Mouse (Mus musculus) cerebellum, postnatal 4 days (tissue): ENCODE measurements around the gene Tbc1d20.
"Not testable (repeated sequence)": the region's sequence is repeated elsewhere in the genome, so short reads cannot be mapped to it uniquely, and the experiment has no call there.

ENCODE experiments used
- DNase-seq, 2 experiments: peaks; one replicate each; pipeline ENCODE4 v3.0.0; 2022; ENCODE audit warnings: low spot score in 2 of 2, mixed read lengths in 1 of 2

Tbc1d20 gene

DNA sequence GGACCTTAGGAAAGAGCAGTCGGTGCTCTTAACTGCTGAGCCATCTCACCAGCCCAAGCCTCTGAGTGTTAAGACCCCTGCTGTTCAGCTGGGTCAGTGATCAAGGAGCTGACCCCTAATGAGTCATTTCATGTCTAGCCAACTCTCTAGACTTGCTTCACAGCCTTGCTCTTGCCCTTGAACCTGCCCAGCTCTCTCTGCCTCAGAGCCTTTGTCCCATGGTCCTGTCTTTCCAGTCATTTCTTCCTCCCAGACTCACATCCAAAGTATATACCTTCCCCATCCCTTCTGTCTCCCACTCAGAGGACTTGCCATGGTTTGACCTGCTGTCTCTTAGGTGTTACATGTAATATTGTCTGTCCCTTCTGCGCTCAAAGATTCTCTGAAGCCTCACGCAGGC lies 63.6 kb downstream of the Tbc1d20 start:
- no peak for DNase-seq

DNA sequence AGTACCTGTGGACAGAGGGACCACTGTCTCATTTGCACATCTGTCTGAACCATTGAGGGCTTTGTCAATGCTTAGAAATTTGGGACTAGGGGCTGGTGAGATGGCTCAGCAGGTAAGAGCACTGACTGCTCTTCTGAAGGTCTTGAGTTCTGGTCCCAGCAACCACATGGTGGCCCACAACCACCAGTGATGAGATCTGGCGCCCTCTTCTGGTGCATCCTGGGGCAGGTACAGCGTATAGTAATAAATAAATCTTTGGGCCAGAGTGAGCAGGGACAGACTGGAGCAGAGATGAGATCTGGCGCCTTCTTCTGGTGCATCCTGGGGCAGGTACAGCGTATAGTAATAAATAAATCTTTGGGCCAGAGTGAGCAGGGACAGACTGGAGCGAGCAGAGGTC lies 65.3 kb downstream of the Tbc1d20 start:
- not testable (repeated sequence) for DNase-seq

DNA sequence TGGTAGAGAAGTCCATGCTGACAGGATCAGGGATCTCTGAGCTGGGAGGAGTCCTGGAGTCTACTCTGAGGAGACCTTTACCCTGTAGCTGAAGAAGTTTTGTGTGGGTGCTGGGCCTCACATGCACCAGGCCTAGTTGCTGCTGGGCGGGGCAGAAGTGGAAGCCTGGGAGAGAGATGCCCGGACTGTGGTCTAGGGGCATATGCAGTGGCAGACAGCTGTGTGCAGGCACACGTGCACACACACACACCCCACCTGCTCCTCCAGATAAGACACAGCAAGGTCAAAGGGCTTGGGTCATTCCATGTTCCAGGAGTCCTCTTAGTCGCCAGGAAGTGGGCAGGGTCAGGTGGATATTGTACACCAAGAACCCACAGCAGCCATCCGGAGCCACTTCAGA lies 66.0 kb downstream of the Tbc1d20 start:
- no peak for DNase-seq

DNA sequence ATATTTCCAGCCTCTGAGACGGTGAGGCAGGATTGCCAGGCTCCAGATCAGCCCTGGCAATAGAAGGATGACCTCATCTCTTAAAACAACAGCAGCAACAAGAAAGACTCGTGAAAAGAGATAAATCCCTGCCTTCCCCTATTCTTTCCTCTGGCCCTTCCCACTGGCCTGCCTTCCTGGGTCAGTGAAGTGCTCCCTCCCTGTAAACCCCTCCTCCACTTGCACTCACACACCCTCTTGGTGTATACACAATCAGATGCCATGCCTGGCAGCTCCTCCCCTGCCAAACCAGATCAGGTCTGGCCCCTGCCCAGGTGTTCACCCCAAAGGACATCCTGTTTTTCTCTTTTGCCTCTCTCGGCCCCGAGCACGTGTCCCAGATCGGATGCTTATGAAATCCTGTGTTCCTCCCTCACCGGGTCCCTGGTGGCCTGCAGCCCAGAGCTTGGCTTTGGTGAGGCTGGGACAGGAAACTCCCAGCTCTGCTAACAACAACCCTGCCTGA lies 66.7 kb downstream of the Tbc1d20 start:
- DNase-seq = no peak

DNA sequence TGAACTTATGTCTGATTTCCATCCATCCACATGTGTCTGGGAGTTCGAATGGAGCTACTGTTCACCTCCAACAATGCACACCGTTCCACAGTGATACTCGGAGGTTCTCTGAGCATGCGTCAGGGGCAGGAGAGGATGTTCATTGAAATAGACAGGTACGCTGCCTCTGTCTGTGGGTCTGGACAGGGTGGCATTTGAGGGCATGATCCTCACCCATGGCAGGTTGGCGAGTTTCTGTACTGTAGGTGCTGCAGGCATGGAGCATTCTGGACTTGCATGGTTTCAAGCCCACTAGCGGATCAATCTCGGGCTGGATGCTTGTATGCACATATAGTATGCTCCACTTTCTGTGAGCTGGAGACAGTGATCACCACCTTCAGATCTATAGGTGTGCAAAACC lies 67.6 kb downstream of the Tbc1d20 start:
- DNase-seq = no peak
